Mouse (Mus musculus) limb, embryonic 15.5 days (tissue): ENCODE measurements around the gene Ucp3. TPM values are rescaled to one million over a fixed set of nuclear protein-coding genes. Genes with fewer than 3 reads are reported as not detected.
A peak's percentile ranks its signal among the peaks of the same experiment; 100 is the strongest.

Source experiments
- ATAC-seq: fragments of 200-750 bp; cut with Nextera tagmentation; 2 replicates; pipeline ENCODE4 v1.8.0; 2017; ENCODE audit warnings: low read depth, moderate TSS enrichment; ENCODE audit not compliant: insufficient number of reproducible peaks, low FRiP score, low TSS enrichment
- H3K27ac ChIP-seq: fragments of 300-500 bp; sonication (generic); 2 replicates; pipeline ENCODE4 v1.5.1; 2015; ENCODE audit warnings: moderate library complexity, mild to moderate bottlenecking, inconsistent platforms
- H3K27me3 ChIP-seq: fragments of 300-500 bp; sonication (generic); 2 replicates; pipeline ENCODE4 v1.6.1; 2015; ENCODE audit warnings: inconsistent platforms
- H3K36me3 ChIP-seq: fragments of 300-500 bp; sonication (generic); 2 replicates; pipeline ENCODE4 v1.6.1; 2015; ENCODE audit warnings: inconsistent platforms
- H3K4me1 ChIP-seq: fragments of 300-500 bp; sonication (generic); 2 replicates; pipeline ENCODE4 v1.6.1; 2015; ENCODE audit warnings: inconsistent platforms
- H3K4me2 ChIP-seq: fragments of 300-500 bp; sonication (generic); 2 replicates; pipeline ENCODE4 v1.6.1; 2015; ENCODE audit warnings: mild to moderate bottlenecking, inconsistent platforms
- H3K4me3 ChIP-seq: fragments of 300-500 bp; sonication (generic); 2 replicates; pipeline ENCODE4 v1.5.1; 2015; ENCODE audit warnings: mild to moderate bottlenecking, inconsistent platforms
- H3K9ac ChIP-seq: fragments of 300-500 bp; sonication (generic); 2 replicates; pipeline ENCODE4 v1.6.1; 2015; ENCODE audit warnings: inconsistent platforms
- H3K9me3 ChIP-seq: fragments of 300-500 bp; sonication (generic); 2 replicates; pipeline ENCODE4 v1.6.1; 2016; ENCODE audit warnings: inconsistent platforms
- WGBS: fragments of 180-500 bp; shearing (Covaris S2); methylation state at CpG from one replicate; pipeline ENCODE4 v1.1.7; 2015; 5-methylcytosine and 5-hydroxymethylcytosine counted together
- polyA plus RNA-seq: library from polyadenylated mRNA; unstranded; fragments of >200 nt; fragmentation: Nextera tagmentation; extraction: Ambion mirVana; gene quantifications from 2 replicates; pipeline ENCODE4 v1.2.1, GENCODE M21; 2015

The Ucp3 gene
- polyA plus RNA-seq, 1 experiment from 2014 or later: 0.28 TPM

DNA sequence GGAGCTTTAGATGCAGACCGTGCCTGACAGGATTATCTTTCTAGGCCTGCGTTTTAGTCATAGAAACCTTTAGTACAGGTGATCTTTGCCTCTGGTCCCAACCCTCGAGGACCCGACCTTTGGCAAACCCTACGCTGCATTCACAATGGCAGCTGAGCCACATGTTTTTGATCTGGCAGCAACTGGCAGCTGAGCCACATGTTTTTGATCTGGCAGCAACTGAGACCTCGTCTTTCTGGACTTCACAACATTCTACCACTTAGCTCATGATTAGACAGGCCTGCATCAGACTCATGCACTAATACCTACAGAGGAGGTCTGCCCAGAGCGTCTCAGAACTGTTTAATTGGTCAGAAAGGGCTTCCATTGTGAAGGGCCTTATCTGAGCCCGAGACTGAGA, 22.3 kb downstream of the Ucp3 start:
- H3K4me1 ChIP-seq: peaks cover 41% of the 10 kb centered on the region
- H3K4me3 ChIP-seq: peak overlapping the region; percentile 49
- H3K27ac ChIP-seq: peak overlapping the region; percentile 61
- H3K36me3 ChIP-seq: peaks cover 24% of the 10 kb centered on the region
- no peak overlapping the region for H3K9ac ChIP-seq
- ATAC-seq: no peak
- WGBS: 20% methylated on average over 8 of the region's 8 CpGs
- no peaks in the 10 kb centered on the region for H3K27me3 ChIP-seq
- H3K9me3 ChIP-seq: no peaks in the 10 kb centered on the region
- peak overlapping the region; percentile 86 for H3K4me2 ChIP-seq

DNA sequence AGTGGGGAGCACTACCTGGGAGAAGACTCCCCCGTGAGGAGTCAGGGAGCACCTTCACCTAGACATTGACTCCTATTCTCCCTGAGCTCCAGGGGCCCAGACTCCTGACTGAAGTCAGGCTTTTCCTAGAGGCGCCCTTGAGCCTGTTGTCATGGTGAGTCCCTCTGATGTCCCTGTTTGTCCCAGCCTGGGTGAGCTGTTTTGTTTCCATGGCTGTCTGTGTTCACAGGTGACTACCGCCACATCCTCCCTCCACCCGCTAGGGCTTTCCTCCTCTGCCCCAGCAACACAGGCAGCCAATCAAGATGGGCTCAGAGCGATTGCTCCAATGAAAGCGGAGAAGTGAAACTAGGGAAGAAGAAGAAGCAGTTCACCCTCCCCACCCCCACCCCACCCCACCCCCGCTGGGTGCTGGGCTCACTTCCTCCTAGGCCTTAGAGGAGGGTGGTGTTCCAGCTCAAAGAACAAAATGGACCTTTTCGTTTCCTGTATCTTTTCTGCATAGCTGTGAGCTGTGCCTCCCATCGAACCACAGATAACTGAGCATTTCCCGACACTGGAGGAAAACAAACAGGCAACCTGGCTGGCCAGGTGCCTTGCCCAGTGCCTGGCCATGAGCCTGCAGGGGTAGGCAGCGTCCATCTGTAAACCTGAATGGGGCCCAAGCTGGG, 22.9 kb downstream of the Ucp3 start:
- 28% methylated on average over 11 of the region's 11 CpGs for WGBS
- Histone ChIP-seq H3K9me3 (no peaks in the 10 kb centered on the region), H3K27ac (peak overlapping the region; percentile 61), H3K4me1 (peaks cover 45% of the 10 kb centered on the region), H3K4me2 (peak overlapping the region; percentile 86), H3K27me3 (no peaks in the 10 kb centered on the region), H3K36me3 (peaks cover 24% of the 10 kb centered on the region), H3K9ac (no peak overlapping the region), H3K4me3 (peak overlapping the region; percentile 49)
- ATAC-seq: no peak

DNA sequence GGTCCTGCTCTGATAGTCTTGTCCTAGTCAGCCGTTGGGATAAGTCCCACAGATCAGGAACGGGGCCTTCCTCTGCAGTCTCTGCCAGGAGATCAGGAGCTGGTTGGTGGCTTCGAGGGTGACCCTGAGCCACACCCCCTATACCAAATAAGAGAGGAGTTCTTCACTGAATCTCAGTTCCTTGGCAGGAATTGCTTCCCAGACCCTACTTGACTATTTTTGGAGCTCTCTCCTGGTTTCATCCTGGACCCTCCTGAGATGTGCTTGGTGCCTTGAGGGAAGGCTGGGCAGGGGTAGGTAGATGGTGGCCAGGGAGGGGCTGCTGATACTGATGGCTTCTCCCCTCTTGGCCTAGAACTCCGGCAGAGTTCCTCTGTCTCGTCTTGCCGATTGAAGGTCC, 23.6 kb downstream of the Ucp3 start:
- H3K4me2 ChIP-seq: peak overlapping the region; percentile 86; the same call in 1 of the 2 replicates
- peaks cover 45% of the 10 kb centered on the region for H3K4me1 ChIP-seq
- no peaks in the 10 kb centered on the region for H3K27me3 ChIP-seq
- H3K9me3 ChIP-seq: no peaks in the 10 kb centered on the region
- WGBS: 63% methylated on average over 6 of the region's 6 CpGs
- H3K36me3 ChIP-seq: peaks cover 24% of the 10 kb centered on the region
- H3K9ac ChIP-seq: no peak overlapping the region
- 0 out of 2 replicates have a peak overlapping the region, but pooled peaks have one; percentile 39 for H3K27ac ChIP-seq
- no peak overlapping the region for H3K4me3 ChIP-seq
- no peak for ATAC-seq

DNA sequence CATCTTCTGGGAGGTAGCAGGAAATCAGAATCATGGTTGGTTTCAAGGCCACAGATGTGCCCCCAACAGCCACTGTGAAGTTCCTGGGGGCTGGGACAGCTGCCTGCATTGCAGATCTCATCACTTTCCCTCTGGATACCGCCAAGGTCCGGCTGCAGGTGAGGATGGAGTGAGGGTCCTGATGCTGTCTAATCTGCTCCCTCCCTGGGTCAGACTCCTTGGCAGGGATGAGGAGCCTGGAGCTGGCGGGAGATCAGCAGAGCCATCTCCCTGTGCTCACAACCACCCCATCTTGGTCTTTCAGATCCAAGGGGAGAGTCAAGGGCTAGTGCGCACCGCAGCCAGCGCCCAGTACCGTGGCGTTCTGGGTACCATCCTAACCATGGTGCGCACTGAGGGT, 24.0 kb downstream of the Ucp3 start:
- Histone ChIP-seq H3K4me1 (peaks cover 45% of the 10 kb centered on the region), H3K27me3 (no peaks in the 10 kb centered on the region), H3K36me3 (peaks cover 24% of the 10 kb centered on the region), H3K9me3 (no peaks in the 10 kb centered on the region), H3K9ac (no peak overlapping the region), H3K4me2 (no peak overlapping the region), H3K4me3 (no peak overlapping the region), H3K27ac (no peak overlapping the region)
- ATAC-seq: no peak
- WGBS: 96% methylated on average over 9 of the region's 9 CpGs

DNA sequence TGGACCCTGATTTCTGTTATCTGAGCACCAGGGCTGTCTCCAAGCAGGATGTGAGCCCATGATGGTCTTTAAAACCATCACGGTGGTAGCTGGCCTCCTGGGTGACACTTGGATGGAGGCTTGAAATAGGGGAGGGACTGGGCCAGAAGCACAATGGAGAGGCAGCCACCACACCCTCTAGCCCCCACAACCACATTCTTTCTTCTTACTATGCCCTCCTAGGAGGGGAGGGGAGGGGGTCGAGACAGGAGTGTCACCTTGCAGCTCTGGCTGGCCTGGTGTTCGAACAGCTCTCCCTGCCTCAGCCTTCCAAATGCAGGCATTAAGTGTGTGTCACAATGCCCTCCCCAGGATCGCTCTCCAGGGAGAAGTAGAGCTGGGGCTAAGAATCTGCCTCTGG, 24.6 kb downstream of the Ucp3 start:
- WGBS: 82% methylated on average over 4 of the region's 4 CpGs
- ATAC-seq: no peak
- H3K27ac ChIP-seq: no peak overlapping the region
- H3K4me3 ChIP-seq: no peak overlapping the region
- H3K9me3 ChIP-seq: no peaks in the 10 kb centered on the region
- no peaks in the 10 kb centered on the region for H3K27me3 ChIP-seq
- no peak overlapping the region for H3K4me2 ChIP-seq
- peaks cover 24% of the 10 kb centered on the region for H3K36me3 ChIP-seq
- no peak overlapping the region for H3K9ac ChIP-seq
- peaks cover 43% of the 10 kb centered on the region for H3K4me1 ChIP-seq

DNA sequence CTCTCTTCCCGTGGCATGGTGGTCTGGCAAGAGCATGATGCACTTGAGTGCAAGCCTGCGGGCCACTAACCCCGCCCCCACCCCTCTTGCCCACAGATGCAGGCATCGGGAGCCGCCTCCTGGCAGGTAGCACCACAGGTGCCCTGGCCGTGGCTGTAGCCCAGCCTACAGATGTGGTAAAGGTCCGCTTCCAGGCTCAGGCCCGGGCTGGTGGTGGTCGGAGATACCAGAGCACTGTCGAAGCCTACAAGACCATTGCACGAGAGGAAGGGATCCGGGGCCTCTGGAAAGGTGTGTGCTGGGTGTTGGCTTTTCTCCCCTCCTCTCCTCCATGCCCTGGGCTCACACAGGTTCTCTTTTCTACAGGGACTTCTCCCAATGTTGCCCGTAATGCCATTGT, 25.2 kb downstream of the Ucp3 start:
- peaks cover 24% of the 10 kb centered on the region for H3K36me3 ChIP-seq
- no peak overlapping the region for H3K27ac ChIP-seq
- H3K27me3 ChIP-seq: no peaks in the 10 kb centered on the region
- 91% methylated on average over 13 of the region's 13 CpGs for WGBS
- no peak overlapping the region for H3K4me3 ChIP-seq
- H3K9me3 ChIP-seq: no peaks in the 10 kb centered on the region
- H3K9ac ChIP-seq: no peak overlapping the region
- H3K4me2 ChIP-seq: no peak overlapping the region
- peaks cover 37% of the 10 kb centered on the region for H3K4me1 ChIP-seq
- no peak for ATAC-seq

DNA sequence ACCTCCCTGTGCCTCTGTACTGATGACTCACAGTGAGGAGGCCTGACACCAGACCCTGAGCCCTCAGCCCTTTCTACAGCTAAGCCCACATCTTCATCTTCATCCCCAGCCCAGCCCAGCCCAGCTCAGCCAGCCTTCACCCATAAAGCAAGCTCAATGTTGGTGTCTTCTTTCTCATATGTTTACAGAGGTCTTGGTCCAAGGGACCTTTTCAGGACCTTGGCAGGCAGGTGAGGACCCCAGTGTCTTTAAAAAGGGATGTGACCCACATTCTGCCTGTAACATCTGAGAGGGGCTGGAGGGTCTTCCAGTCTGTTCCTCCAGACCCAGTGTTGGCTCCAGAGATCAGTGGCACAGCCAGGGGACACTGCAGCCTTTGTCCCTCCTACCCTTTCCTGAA, 26.7 kb downstream of the Ucp3 start:
- Histone ChIP-seq H3K27ac (no peak overlapping the region), H3K9me3 (no peaks in the 10 kb centered on the region), H3K9ac (no peak overlapping the region), H3K27me3 (no peaks in the 10 kb centered on the region), H3K36me3 (peaks cover 24% of the 10 kb centered on the region), H3K4me3 (no peak overlapping the region), H3K4me1 (peaks cover 24% of the 10 kb centered on the region), H3K4me2 (no peak overlapping the region)
- ATAC-seq: no peak

DNA sequence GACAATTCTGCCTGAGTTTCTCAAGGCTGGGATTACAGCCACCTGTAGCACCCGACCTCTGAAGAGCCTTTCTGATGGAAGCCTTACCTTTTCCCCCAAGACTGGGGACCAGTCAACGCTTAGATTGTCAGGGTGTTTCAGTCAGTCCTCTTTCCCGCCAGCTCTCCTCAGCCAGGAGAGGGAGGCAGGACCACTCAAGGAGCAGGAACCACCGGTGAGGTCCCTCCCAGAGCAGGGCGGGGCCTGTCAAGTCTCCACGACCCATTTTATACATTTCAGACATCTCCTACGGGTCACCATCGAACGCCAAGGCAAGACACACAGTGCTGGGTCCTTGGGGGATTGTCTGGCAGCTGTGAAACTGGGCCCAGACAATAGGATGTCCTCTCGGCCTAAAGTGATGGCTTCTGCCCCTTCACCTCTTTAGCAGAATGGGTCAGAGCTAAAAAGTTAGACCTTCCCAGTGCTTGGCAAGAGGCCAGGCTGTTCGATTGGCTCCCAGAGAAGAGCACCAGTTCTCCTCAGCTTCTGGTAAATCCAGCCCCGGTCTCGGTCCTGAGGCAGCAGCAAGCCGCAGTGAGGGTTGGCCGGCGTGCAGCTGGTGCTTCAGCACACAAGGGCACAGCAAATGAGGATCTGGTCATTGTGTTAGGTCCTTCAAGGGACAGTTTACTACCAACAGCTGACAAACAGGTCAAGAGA, 27.6 kb downstream of the Ucp3 start:
- Histone ChIP-seq H3K27me3 (no peaks in the 10 kb centered on the region), H3K36me3 (peaks cover 24% of the 10 kb centered on the region), H3K27ac (no peak overlapping the region), H3K4me2 (no peak overlapping the region), H3K9me3 (no peaks in the 10 kb centered on the region), H3K4me1 (peaks cover 15% of the 10 kb centered on the region), H3K4me3 (no peak overlapping the region), H3K9ac (no peak overlapping the region)
- ATAC-seq: no peak
- WGBS: 66% methylated on average over 16 of the region's 16 CpGs

DNA sequence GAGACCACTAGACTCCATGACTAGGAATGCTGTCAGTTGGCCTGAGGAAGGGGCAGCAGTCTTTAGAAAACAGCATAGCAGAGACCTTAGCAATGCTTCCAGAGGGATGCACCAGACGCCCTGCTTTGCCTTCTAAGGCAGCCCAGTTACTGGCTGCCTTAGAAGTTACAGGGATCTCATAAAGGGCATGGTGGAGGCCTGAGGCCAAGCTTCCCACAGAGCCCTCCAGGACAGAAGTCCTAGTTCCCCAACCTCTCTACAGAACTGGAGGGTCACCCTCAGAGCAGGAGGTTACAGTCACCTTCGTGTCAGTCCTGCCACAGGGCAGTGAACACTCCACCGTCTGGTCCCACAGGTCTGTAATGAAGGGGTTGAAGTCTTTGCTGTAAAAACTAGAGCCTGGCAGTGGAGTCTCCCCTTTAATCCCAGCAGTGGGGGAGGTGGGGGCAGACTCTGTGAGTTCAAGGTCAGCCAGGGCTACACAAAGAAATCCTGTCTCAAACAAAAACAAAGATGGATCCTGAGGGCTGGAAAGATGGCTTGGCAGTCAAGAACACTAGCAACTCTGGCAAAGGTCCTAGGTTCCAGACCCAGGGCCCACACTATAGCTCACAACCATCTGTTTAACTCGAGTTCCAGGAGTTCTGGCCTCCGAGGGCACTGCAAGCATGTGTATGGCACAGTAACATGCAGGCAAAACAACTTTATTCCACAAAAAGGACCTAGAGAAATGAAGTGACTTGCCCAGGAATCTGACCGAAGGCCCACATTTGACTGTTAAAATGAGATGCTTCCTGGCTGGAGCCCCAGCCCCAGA, 28.4 kb downstream of the Ucp3 start:
- Histone ChIP-seq H3K4me1 (peaks cover 7% of the 10 kb centered on the region), H3K36me3 (peaks cover 24% of the 10 kb centered on the region), H3K4me3 (no peak overlapping the region), H3K9ac (no peak overlapping the region), H3K27me3 (no peaks in the 10 kb centered on the region), H3K4me2 (no peak overlapping the region), H3K9me3 (no peaks in the 10 kb centered on the region), H3K27ac (no peak overlapping the region)
- ATAC-seq: no peak
- 60% methylated on average over 6 of the region's 6 CpGs for WGBS

DNA sequence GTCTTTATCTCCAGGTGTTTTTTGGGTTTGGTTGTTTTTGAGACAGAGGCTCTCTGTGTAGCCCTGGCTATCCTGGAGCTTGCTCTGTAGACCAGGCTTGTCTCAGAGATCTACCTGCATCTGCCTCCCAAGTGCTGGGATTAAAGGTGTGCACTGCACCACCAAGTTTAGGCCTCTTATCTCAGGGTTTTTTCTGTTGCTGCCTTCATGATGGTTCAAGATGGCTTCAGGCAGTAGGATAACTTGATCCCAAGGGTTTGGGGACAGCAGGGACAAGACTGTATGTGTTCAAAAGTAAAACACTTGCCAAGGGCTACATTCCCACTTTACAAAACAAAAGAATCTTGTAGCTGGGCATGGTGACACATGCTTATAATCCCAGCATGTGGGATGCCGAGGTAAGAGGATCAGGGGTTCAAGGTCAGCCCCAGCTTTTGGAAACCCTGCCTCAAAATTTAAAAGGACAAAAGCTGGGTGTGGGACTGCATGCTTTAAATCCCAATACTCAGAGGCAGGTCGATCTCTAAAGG, 29.1 kb downstream of the Ucp3 start:
- Histone ChIP-seq H3K36me3 (peaks cover 24% of the 10 kb centered on the region), H3K9me3 (no peaks in the 10 kb centered on the region), H3K9ac (no peak overlapping the region), H3K4me3 (no peak overlapping the region), H3K4me1 (peaks cover 4% of the 10 kb centered on the region; the same call in 1 of the 2 replicates), H3K27me3 (no peaks in the 10 kb centered on the region), H3K27ac (no peak overlapping the region), H3K4me2 (no peak overlapping the region)
- WGBS: 54% methylated on average over 2 of the region's 2 CpGs
- ATAC-seq: no peak

DNA sequence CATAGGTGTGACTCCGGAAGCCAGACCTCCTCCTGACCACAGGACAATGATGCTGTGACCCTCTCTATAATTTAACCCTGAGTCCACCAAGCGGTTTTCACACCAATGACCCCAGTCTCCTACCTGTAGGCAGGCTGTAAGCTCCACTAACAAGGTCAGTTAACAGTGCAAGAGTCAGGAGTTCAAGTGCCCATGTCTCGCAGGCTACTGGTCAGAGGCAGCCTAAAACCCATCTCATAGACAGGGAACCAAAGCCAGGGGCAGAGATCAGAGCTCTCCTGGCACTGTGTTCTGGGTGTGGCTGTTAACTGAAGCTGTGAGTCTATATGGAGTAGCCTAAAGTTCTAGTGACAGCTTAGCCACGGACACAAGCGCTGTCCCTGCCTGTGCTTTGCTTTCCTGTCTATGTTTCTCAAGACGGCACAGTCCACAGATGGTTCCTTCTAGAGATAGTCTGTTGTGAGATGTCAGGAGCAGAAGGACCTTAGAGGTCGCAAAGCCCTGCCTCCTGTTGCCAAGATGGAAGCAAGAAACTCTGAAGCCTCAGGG, 29.7 kb downstream of the Ucp3 start:
- 79% methylated on average over 7 of the region's 7 CpGs for WGBS
- H3K4me2 ChIP-seq: no peak overlapping the region
- H3K9me3 ChIP-seq: no peaks in the 10 kb centered on the region
- peaks cover 4% of the 10 kb centered on the region; the same call in 1 of the 2 replicates for H3K4me1 ChIP-seq
- no peak overlapping the region for H3K4me3 ChIP-seq
- H3K9ac ChIP-seq: no peak overlapping the region
- H3K27ac ChIP-seq: no peak overlapping the region
- peaks cover 21% of the 10 kb centered on the region for H3K36me3 ChIP-seq
- ATAC-seq: no peak
- H3K27me3 ChIP-seq: no peaks in the 10 kb centered on the region
